Mouse (Mus musculus): ENCODE results near the gene Axl. TPM values are rescaled to one million over a fixed set of nuclear protein-coding genes. Genes with fewer than 3 reads are reported as not detected.
"Not testable (repeated sequence)": the region's sequence is repeated elsewhere in the genome, so short reads cannot be mapped to it uniquely, and the experiment has no call there.

Axl gene
- total RNA-seq, 2 experiments from 2014 or later = 7.6 to 7.7 TPM

DNA sequence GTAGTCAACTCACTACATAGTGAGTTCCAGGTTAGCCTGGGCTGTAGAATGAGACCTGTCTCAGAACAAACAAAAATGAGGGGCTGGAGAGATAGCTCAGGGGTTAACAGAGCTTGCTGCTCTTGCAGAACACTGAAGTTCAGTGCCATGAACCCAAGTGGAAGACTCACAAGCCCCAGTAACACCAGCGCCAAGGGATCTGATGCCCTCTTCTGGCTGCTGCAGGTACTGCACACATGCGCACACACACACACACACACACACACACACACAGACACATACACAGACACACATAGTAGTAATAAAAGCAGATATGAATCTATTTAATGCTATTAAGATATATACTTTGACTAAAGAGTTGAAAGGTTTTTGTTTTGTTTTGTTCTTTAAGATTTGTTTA is 10.0 kb upstream of the Axl start:
- ATAC-seq (ENCODE audit: poor library complexity, severe bottlenecking) = no peak

GRCm38 (mm10) chr7:25794775-25795174 is 6.3 kb upstream of the Axl start:
- peak; percentile 52; the same call in 1 of the 2 replicates for ATAC-seq (ENCODE audit: poor library complexity, severe bottlenecking)

- ATAC-seq (ENCODE audit: poor library complexity, severe bottlenecking) = no peak
Measured at GRCm38 (mm10) chr7:25793679-25794078, 5.2 kb upstream of the Axl start.

DNA sequence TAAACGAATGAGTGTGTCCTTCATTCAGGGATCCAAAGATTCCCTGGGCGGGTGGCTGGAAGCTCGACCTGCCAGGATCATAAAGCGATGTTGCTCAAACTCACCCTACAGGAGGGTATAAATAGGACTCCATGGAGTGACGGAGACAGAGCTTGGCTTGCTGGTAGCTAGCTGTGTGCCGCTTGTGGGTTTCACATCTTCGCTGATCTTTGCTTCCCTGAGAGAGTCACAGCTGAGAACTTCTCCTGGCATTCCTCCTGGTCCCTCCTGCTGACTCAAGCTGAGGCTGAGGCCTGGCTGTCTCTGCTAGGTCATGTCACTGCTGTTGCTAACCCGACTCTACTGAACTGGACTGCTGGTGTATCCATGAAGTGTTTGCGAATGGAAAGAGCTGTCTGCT is 4.5 kb upstream of the Axl start:
- not testable (repeated sequence) for ATAC-seq (ENCODE audit: poor library complexity, severe bottlenecking)

- ATAC-seq (ENCODE audit: poor library complexity, severe bottlenecking) = peak; percentile 57
Measured at GRCm38 (mm10) chr7:25790615-25791014, 2.1 kb upstream of the Axl start.

GRCm38 (mm10) chr7:25789129-25789440 is 580 bp upstream of the Axl start:
- ATAC-seq (ENCODE audit: poor library complexity, severe bottlenecking) = no peak

- no peak for ATAC-seq (ENCODE audit: poor library complexity, severe bottlenecking)
Measured at GRCm38 (mm10) chr7:25787456-25788219, 867 bp downstream of the Axl start.

- ATAC-seq (ENCODE audit: poor library complexity, severe bottlenecking) = no peak
Measured at GRCm38 (mm10) chr7:25786974-25787373, 1.5 kb downstream of the Axl start.

- no peak for ATAC-seq (ENCODE audit: poor library complexity, severe bottlenecking)
Measured at GRCm38 (mm10) chr7:25785752-25786151, 2.8 kb downstream of the Axl start.

GRCm38 (mm10) chr7:25784808-25785207 is 3.7 kb downstream of the Axl start:
- ATAC-seq (ENCODE audit: poor library complexity, severe bottlenecking) = no peak

- ATAC-seq (ENCODE audit: poor library complexity, severe bottlenecking) = no peak
Measured at GRCm38 (mm10) chr7:25783746-25784145, 4.8 kb downstream of the Axl start.

DNA sequence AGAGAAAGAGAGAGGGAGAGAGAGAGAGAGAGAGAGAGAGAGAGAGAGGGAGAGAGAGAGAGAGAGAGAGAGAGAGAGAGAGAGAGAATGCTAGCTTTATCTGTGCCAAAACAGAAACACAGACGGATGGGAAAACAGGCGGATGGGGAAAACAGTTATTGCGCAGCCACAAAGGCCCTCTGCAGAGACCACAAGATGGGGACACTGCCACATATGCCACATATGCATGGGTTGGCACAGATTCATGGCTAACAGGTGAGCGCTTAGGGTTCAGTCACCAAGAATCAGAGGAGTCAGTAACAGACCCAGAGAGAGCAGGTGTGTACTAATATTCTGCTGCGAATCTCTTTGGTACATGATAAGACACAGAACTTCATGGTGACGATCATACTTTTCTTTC is 5.8 kb downstream of the Axl start:
- peak; percentile 31; the same call in 1 of the 2 replicates for ATAC-seq (ENCODE audit: poor library complexity, severe bottlenecking)

DNA sequence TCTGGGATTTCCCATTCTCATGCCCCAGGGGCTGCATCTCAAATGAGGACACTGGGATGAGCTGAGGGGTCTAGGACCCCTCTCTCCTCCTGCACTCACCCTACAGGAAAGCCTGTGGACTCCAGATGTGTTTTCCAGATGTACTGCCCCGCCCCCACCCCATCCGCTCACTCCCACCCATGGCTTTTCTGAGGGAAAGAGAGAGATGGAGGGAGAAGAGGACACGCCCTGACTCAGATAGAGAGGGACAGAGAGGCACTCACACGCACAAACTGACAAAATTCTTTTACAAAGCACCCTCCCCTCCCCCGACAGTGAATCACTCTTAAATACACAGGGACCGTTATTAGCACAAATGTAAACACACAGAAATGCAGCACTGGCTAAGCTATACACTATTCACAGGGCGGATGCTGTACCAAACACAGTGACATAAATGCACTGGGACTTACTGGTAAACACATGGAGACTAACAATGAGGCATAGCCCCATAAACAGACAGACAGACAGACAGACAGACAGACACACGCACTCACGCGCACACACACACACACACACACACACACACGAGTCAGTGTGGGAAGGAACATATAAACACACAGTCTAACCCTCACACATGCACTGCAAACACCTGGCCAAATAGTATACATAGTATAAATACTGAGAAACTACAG is 6.4 kb downstream of the Axl start:
- ATAC-seq (ENCODE audit: poor library complexity, severe bottlenecking) = no peak

- no peak for ATAC-seq (ENCODE audit: poor library complexity, severe bottlenecking)
Measured at GRCm38 (mm10) chr7:25781321-25781936, 7.1 kb downstream of the Axl start.

DNA sequence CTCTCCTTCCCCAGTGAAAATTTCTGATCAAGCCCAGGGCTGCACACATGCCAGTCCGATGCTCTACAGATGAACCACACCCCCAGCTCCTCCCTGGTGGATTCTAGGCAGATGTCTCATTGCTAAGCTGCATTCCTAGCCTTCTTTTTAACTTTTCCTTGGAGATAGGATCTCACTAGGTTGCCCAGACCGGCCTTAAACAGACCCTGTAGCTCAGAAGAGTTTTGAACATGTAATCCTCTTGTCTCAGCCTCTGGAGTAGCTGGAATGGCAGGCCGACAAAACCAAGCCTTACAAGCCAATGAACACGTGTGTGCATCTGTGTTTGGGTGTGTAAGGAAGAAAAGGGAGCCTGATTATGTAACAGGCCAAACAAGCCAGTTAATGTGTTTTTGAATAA is 7.8 kb downstream of the Axl start:
- no peak for ATAC-seq (ENCODE audit: poor library complexity, severe bottlenecking)

GRCm38 (mm10) chr7:25780021-25780420 is 8.5 kb downstream of the Axl start:
- ATAC-seq (ENCODE audit: poor library complexity, severe bottlenecking) = no peak

DNA sequence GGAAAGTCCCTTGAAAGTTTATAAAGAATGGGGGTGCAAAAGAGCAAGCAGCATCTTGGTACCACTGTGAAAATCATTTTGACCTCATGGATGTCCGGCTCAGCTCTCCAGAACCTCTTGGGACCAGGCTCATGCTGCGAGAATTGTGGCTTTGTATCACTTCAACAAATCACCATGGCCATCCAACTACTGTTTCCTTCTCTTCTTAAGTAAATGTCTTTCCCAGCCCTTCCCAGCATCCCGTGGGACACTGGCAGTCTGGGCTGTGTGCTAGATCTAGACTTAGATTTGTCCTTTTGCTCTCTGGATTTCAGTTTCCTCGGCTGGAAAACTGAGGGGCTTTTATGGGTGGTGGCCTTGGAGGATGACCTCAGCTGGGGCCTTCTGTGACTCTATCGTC is 20.3 kb downstream of the Axl start:
- no peak for ATAC-seq (ENCODE audit: poor library complexity, severe bottlenecking)

DNA sequence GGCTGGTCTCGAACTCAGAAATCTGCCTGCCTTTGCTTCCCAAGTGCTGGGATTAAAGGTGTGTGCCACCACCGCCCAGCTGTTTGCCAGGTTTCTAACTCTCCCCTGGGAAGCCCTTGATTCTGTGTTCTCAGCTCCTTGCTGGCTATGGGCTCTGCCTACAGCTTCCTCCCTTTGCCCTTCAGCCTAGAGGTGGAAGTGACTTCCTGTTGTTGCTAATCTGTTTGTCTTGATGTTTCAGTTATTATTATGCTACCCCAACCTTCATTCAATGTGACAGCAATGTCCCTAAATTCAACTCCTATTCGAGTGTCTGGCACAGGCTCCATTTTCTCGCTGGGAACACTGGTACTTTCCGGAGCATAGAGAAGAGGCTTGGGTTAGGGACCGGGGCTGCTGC is 22.4 kb downstream of the Axl start:
- no peak for ATAC-seq (ENCODE audit: poor library complexity, severe bottlenecking)

DNA sequence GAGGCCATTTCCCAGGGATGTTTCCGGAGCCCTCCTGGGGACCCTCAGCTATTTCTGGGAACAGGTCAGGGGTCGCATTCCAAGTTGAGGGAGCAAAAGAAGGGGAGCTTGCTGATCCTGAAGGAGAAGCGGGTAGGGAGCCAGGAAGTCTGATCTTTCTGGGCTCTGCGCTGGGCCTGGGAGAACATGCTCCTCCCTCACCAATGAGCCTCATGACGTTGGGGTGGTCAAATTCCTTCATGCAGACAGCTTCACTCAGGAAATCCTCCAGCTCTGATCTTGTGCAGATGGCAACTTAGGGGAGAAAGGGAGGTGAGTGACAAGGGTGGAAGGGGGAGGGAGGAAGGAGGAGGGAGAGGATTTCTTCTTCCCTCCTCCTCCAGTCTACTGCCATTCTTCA is 24.3 kb downstream of the Axl start:
- ATAC-seq (ENCODE audit: poor library complexity, severe bottlenecking) = no peak

DNA sequence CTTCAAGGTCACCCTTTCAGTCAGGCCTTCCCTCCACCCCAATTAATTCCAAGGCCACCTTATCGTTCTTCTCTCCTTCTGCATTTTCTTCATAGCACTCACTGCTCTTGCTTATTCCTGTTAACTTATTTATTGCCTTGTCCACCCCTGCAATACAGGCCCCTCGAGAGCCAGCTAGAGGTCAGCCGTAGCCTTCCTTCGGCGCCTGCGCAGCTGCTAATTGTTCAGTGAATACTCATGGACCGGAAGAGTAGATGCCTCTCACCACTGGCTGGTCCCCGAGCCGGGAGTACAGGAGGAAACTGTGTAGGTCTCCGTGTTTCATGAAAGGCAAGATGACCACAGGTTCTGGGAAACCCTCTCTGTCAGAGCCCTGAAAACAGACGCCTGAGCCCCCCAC is 24.8 kb downstream of the Axl start:
- no peak for ATAC-seq (ENCODE audit: poor library complexity, severe bottlenecking)

- ATAC-seq (ENCODE audit: poor library complexity, severe bottlenecking) = no peak
Measured at GRCm38 (mm10) chr7:25761354-25761753, 27.2 kb downstream of the Axl start.

- ATAC-seq (ENCODE audit: poor library complexity, severe bottlenecking) = peak; percentile 77
Measured at GRCm38 (mm10) chr7:25756011-25756410, 32.5 kb downstream of the Axl start.
